Mouse (Mus musculus) neutrophil, adult 5-6 weeks (primary cell): Measurements from ENCODE around the gene Plekhf1. TPM values are rescaled to one million over a fixed set of nuclear protein-coding genes. Genes with fewer than 3 reads are reported as not detected.

ENCODE experiments used
- total RNA-seq: library from RNA; stranded (forward); fragments of 200-1000 nt; gene quantifications from 2 replicates; pipeline ENCODE4 v1.2.3, GENCODE M21; 2017

Plekhf1 gene
- total RNA-seq, 1 experiment from 2014 or later: 0.23 TPM

Other genes with a start within 250 kb of the Plekhf1 start
- 33.2 and 41.4 TPM in 2 replicates for gene Uri1, start 204.5 kb downstream of the Plekhf1 start, total RNA-seq
- gene Ccne1, start 120.5 kb downstream of the Plekhf1 start, total RNA-seq: 5.6 and 8.6 TPM in 2 replicates
- gene 1600014C10Rik, start 44.8 kb downstream of the Plekhf1 start, total RNA-seq: 44.3 and 52.8 TPM in 2 replicates
- 18.9 and 22.5 TPM in 2 replicates for gene Pop4, start 43.4 kb upstream of the Plekhf1 start, total RNA-seq